Mouse (Mus musculus): ENCODE results near the gene Ppil6. TPM values are rescaled to one million over a fixed set of nuclear protein-coding genes. Genes with fewer than 3 reads are reported as not detected.

The Ppil6 gene
- polyA plus RNA-seq, 1 experiment from 2014 or later, result 4.5 TPM

DNA sequence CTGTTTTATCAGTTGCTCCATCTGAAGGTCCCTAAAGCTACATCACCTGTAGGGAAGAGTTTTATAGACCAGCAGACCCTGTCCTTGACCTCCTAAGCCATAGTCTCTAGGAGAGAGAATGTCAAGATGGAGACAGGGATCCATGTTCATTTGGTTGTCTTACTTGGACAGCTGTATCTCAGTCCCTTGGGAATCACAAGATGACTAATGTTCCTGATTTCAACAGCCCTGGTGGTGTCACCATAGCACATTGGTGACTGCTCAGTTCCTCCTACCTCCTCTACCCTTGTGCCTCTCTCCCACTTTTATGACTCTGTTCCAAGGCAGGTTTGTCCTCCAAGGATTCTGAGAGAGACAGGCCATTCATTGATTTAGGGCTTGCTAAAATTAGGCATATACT, 24.7 kb downstream of the Ppil6 start:
- Histone ChIP-seq H3K9ac (ENCODE audit: low read depth, low read length) (no peak overlapping the region), H3K4me3 (ENCODE audit: low read length) (no peak overlapping the region), H3K27me3 (replicated peaks; ENCODE audit: control insufficient read depth, insufficient read depth, low read length) (no peaks in the 10 kb centered on the region), H3K27ac (ENCODE audit: low read depth, low read length) (no peak overlapping the region), H3K4me2 (ENCODE audit: low read length) (no peak overlapping the region), H3K36me3 (ENCODE audit: control insufficient read depth, insufficient read depth, low read length) (no peaks in the 10 kb centered on the region), H3K4me1 (ENCODE audit: control insufficient read depth, insufficient read depth, low read depth, low read length) (peaks cover 5% of the 10 kb centered on the region; the same call in 1 of the 2 replicates), H3K9me3 (ENCODE audit: control insufficient read depth, low read length) (no peaks in the 10 kb centered on the region)
- ATAC-seq, result no peak

DNA sequence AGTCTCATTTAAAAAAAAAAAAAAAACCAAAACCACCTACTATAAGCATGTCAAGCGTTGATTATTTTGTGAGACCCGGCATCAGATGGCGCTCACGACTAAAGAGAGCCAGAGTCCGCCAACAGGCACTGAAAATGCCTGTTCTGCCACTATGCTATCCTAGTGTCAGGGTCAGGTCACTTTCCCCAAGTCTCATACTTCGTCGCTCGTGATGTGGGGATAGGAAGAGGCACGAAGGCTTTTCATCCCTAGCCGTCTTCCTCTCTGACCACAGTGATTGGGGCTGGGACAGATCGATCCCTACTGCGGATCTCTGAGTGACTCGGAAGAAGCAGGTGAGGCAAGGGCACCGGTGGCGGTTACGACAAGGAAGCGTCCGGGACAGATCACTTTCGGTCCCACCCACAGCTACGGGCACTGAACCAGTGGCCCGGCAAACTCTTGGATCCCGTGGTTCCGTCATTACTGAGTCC, 28.3 kb downstream of the Ppil6 start:
- Histone ChIP-seq H3K9ac (ENCODE audit: low read depth, low read length) (peak overlapping the region; percentile 91), H3K9me3 (ENCODE audit: control insufficient read depth, low read length) (no peaks in the 10 kb centered on the region), H3K27ac (ENCODE audit: low read depth, low read length) (peak overlapping the region; percentile 99), H3K4me1 (ENCODE audit: control insufficient read depth, insufficient read depth, low read depth, low read length) (peaks cover 16% of the 10 kb centered on the region), H3K4me3 (ENCODE audit: low read length) (peak overlapping the region; percentile 69), H3K36me3 (ENCODE audit: control insufficient read depth, insufficient read depth, low read length) (no peaks in the 10 kb centered on the region), H3K27me3 (replicated peaks; ENCODE audit: control insufficient read depth, insufficient read depth, low read length) (no peaks in the 10 kb centered on the region), H3K4me2 (ENCODE audit: low read length) (peak overlapping the region; percentile 97)
- under 1% methylated on average over 23 of the region's 23 CpGs for WGBS
- peak; percentile 78 for ATAC-seq

DNA sequence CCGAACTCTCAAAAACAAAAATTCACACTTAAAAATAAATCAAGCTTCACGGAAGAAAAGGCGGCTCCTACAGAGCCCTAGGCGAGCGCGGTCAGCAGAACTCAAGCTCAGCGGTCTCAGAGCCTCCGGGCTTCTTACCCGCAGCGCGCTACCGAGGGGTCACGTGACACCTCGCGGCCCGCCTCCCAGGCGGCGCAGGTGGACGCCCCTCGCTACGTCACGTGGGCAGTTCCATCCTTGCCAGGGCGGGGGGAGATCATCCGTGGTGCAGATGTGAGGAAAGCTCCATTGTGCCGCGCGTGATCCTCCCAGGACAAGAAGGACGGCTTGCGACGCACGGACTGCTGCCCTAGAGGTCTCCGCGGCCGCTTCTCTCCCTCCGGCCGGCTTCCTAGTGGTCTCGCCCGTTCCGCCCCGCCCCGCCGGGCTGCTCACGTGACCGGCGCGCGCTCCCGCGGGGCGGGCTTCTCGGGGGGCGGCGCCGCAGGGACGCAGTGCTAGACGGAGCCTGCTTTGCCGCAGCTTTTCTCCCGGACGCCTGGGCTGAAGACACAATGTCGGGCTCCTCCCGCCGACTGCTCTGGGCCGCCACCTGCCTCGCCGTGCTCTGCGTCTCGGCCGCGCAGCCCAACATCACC, 28.9 kb downstream of the Ppil6 start, which contains the start of gene Cd164:
Gene Cd164 (plus strand): TSS at position 434 of the 638 bp plus-strand sequence.
- WGBS, result under 1% methylated on average over 46 of the region's 69 CpGs
- ATAC-seq, result peak; percentile 94
- no peaks in the 10 kb centered on the region for H3K36me3 ChIP-seq (ENCODE audit: control insufficient read depth, insufficient read depth, low read length)
- H3K4me2 ChIP-seq (ENCODE audit: low read length), result peak within 1 kb of the TSS; percentile 97
- peaks cover 16% of the 10 kb centered on the region for H3K4me1 ChIP-seq (ENCODE audit: control insufficient read depth, insufficient read depth, low read depth, low read length)
- H3K27ac ChIP-seq (ENCODE audit: low read depth, low read length), result peak within 1 kb of the TSS; percentile 99
- no peaks in the 10 kb centered on the region for H3K27me3 ChIP-seq (replicated peaks; ENCODE audit: control insufficient read depth, insufficient read depth, low read length)
- no peaks in the 10 kb centered on the region for H3K9me3 ChIP-seq (ENCODE audit: control insufficient read depth, low read length)
- H3K9ac ChIP-seq (ENCODE audit: low read depth, low read length), result peak within 1 kb of the TSS; percentile 91
- peak within 1 kb of the TSS; percentile 69 for H3K4me3 ChIP-seq (ENCODE audit: low read length)

DNA sequence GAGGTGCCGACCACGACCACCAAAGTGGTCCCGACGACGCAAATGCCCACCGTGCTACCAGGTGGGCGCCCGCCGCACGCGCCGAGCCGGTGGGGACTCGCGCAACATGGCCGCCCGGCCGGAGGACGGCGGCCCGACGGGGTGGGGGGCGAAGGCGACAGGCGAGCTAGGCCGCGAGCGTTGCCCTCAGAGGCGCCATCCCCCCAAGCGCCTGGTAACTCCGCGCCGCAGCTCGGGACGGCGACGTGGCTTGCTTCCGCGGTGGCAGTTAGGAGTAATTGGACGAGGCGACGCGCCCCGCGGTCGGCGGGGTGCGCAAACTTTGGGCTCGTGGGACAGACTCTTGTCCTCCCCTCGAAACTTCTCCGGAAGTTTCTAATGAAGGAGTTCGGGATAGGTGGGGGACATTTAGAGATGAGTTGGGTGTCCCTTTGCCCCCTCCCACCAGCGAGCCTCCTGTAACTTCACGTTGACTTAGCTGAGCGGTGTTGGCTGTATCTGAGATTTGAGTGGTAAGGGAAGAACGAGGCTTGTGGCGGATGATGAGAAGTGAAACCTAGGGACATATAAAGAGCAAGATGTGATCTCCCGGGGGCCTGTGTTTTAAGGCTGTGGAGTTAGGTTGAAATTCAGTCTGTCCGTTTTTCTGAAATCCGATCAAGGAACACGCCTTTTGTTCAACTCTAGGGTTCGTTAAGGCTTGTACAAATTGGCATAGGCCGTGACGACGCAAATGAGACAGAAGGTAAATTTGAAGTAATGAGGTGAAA, 29.6 kb downstream of the Ppil6 start:
- Histone ChIP-seq H3K4me2 (ENCODE audit: low read length) (peak overlapping the region; percentile 97), H3K4me1 (ENCODE audit: control insufficient read depth, insufficient read depth, low read depth, low read length) (peaks cover 16% of the 10 kb centered on the region), H3K9ac (ENCODE audit: low read depth, low read length) (peak overlapping the region; percentile 91), H3K27me3 (replicated peaks; ENCODE audit: control insufficient read depth, insufficient read depth, low read length) (no peaks in the 10 kb centered on the region), H3K36me3 (ENCODE audit: control insufficient read depth, insufficient read depth, low read length) (no peaks in the 10 kb centered on the region), H3K9me3 (ENCODE audit: control insufficient read depth, low read length) (no peaks in the 10 kb centered on the region), H3K27ac (ENCODE audit: low read depth, low read length) (peak overlapping the region; percentile 99), H3K4me3 (ENCODE audit: low read length) (peak overlapping the region; percentile 69)
- ATAC-seq, result no peak; the same call in 1 of the 2 replicates
- under 1% methylated on average over 62 of the region's 65 CpGs for WGBS

DNA sequence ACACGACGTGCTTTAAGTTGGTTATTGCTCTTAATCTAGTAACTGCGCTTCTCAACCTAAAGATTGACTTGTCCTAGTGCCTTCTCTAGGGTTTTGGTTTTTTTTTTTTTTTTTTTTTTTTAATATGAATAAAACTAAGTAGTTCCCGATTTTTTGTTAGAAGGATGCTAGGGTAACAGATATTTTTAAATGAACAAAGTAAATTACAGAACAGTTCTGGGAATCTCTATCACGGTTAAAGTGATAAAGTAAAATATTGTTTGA, 30.1 kb downstream of the Ppil6 start:
- H3K27me3 ChIP-seq (replicated peaks; ENCODE audit: control insufficient read depth, insufficient read depth, low read length), result no peaks in the 10 kb centered on the region
- H3K4me1 ChIP-seq (ENCODE audit: control insufficient read depth, insufficient read depth, low read depth, low read length), result peaks cover 16% of the 10 kb centered on the region
- H3K4me2 ChIP-seq (ENCODE audit: low read length), result peak overlapping the region; percentile 97
- peak overlapping the region; percentile 99; the same call in 1 of the 2 replicates for H3K27ac ChIP-seq (ENCODE audit: low read depth, low read length)
- H3K4me3 ChIP-seq (ENCODE audit: low read length), result peak overlapping the region; percentile 69
- no peak for ATAC-seq
- peaks cover 2% of the 10 kb centered on the region; the same call in 1 of the 2 replicates for H3K36me3 ChIP-seq (ENCODE audit: control insufficient read depth, insufficient read depth, low read length)
- H3K9me3 ChIP-seq (ENCODE audit: control insufficient read depth, low read length), result no peaks in the 10 kb centered on the region
- 4% methylated on average over 5 of the region's 5 CpGs for WGBS
- peak overlapping the region; percentile 91 for H3K9ac ChIP-seq (ENCODE audit: low read depth, low read length)

DNA sequence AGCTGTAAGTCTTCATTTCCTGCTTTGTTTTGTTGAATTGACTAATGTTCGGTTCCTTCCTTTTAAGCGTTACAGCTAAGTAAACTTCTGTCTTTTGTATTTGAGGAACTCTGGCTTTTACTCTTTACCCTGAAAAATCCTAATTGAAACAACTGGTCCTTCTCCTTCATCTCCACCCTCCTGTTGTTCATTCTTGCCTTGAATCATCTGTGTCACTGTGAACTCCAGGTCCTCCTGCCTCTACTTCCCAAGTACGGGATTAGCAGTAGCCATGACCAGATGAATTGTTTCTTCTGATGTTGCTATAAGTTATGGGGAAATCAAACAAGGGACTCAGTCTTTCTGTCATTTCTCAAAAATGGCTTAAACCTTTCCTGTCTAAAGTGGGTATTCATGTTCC, 33.1 kb downstream of the Ppil6 start:
- no peak for ATAC-seq
- 76% methylated on average over 3 of the region's 3 CpGs for WGBS
- H3K36me3 ChIP-seq (ENCODE audit: control insufficient read depth, insufficient read depth, low read length), result peaks cover 3% of the 10 kb centered on the region

DNA sequence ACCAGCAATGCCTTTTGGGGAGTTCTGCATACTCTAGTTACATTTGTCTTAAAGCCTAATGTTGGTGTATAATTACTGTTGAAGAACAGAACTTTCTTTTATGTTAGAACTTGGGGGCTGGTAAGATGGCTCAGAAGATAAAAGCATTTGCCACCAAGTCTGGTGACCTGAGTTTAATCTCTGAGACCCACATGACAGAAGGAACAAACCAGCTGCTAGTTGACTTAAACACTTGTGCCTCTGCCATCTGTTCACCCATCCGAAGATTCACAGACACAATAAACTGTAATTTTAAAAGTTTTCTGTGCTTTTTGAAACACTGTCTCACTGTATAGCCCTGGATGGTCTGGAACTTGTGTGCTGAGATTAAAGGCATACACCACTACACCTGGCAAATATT, 35.5 kb downstream of the Ppil6 start:
- Histone ChIP-seq H3K27ac (ENCODE audit: low read depth, low read length) (no peak overlapping the region), H3K9ac (ENCODE audit: low read depth, low read length) (no peak overlapping the region), H3K27me3 (replicated peaks; ENCODE audit: control insufficient read depth, insufficient read depth, low read length) (no peaks in the 10 kb centered on the region), H3K4me2 (ENCODE audit: low read length) (no peak overlapping the region), H3K4me1 (ENCODE audit: control insufficient read depth, insufficient read depth, low read depth, low read length) (peaks cover 9% of the 10 kb centered on the region), H3K9me3 (ENCODE audit: control insufficient read depth, low read length) (no peaks in the 10 kb centered on the region), H3K36me3 (ENCODE audit: control insufficient read depth, insufficient read depth, low read length) (peaks cover 12% of the 10 kb centered on the region), H3K4me3 (ENCODE audit: low read length) (no peak overlapping the region)
- WGBS, result 91% methylated on average over 1 of the region's 1 CpGs
- ATAC-seq, result no peak

More for the DNA sequence above, 33.1 kb downstream of the Ppil6 start:
- H3K9me3 ChIP-seq (ENCODE audit: control insufficient read depth, low read length), result no peaks in the 10 kb centered on the region
- no peak overlapping the region for H3K9ac ChIP-seq (ENCODE audit: low read depth, low read length)
- no peak overlapping the region for H3K4me3 ChIP-seq (ENCODE audit: low read length)
- no peaks in the 10 kb centered on the region for H3K27me3 ChIP-seq (replicated peaks; ENCODE audit: control insufficient read depth, insufficient read depth, low read length)
- H3K4me1 ChIP-seq (ENCODE audit: control insufficient read depth, insufficient read depth, low read depth, low read length), result peaks cover 12% of the 10 kb centered on the region
- no peak overlapping the region for H3K4me2 ChIP-seq (ENCODE audit: low read length)
- H3K27ac ChIP-seq (ENCODE audit: low read depth, low read length), result no peak overlapping the region

DNA sequence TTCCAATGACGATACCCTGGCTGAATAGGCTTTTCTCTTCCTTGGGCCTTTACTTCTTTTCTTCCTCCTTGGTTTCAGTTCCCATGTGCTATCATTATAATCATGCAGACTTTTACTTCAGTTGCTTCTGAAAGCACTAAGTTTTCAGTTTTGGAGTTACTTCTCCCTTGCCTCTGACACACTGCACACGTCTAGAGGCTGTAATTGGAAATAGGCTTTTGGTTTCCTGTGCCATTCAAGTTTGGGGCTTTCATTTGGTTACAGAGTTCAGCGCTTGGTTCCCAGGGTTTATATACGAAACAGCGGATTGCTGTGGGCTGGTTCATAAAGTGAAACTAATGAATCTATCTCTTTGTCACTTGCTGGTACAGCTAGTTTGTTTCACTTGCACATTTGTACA, 39.7 kb downstream of the Ppil6 start:
- H3K27ac ChIP-seq (ENCODE audit: low read depth, low read length), result no peak overlapping the region
- 96% methylated on average over 5 of the region's 5 CpGs for WGBS
- peaks cover 20% of the 10 kb centered on the region for H3K36me3 ChIP-seq (ENCODE audit: control insufficient read depth, insufficient read depth, low read length)
- H3K9me3 ChIP-seq (ENCODE audit: control insufficient read depth, low read length), result no peaks in the 10 kb centered on the region
- H3K9ac ChIP-seq (ENCODE audit: low read depth, low read length), result no peak overlapping the region
- no peaks in the 10 kb centered on the region for H3K27me3 ChIP-seq (replicated peaks; ENCODE audit: control insufficient read depth, insufficient read depth, low read length)
- no peak overlapping the region for H3K4me3 ChIP-seq (ENCODE audit: low read length)
- H3K4me1 ChIP-seq (ENCODE audit: control insufficient read depth, insufficient read depth, low read depth, low read length), result no peaks in the 10 kb centered on the region
- ATAC-seq, result no peak
- no peak overlapping the region for H3K4me2 ChIP-seq (ENCODE audit: low read length)

DNA sequence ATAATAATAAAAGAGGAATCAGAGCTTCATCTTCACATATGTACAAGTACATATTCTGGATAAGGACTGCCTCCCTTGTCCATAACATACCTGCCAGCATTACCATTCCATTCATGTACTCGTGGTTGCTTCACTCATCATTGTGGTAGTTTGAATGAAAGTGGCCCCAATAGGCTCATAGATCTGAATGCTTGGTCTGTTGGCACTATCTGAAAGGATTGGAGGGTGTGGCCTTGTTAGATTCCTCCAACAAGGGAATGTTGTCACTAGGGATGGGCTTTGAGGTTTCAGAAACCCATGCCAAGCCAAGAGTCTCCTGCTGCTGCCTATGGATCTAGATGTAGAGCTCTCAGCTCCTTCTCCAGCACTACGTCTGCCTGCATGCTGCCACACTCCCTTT, 45.8 kb downstream of the Ppil6 start:
- WGBS, result 88% methylated on average over 2 of the region's 2 CpGs
- Histone ChIP-seq H3K27me3 (replicated peaks; ENCODE audit: control insufficient read depth, insufficient read depth, low read length) (no peaks in the 10 kb centered on the region), H3K4me1 (ENCODE audit: control insufficient read depth, insufficient read depth, low read depth, low read length) (no peaks in the 10 kb centered on the region), H3K36me3 (ENCODE audit: control insufficient read depth, insufficient read depth, low read length) (peaks cover 12% of the 10 kb centered on the region), H3K9me3 (ENCODE audit: control insufficient read depth, low read length) (no peaks in the 10 kb centered on the region), H3K27ac (ENCODE audit: low read depth, low read length) (no peak overlapping the region), H3K9ac (ENCODE audit: low read depth, low read length) (no peak overlapping the region), H3K4me3 (ENCODE audit: low read length) (no peak overlapping the region), H3K4me2 (ENCODE audit: low read length) (no peak overlapping the region)
- ATAC-seq, result no peak

Measured in hindbrain, embryonic 16.5 days (tissue).